Comparison of ENCODE assay signal across 19 mouse cellular contexts in the genomic region with DNA sequence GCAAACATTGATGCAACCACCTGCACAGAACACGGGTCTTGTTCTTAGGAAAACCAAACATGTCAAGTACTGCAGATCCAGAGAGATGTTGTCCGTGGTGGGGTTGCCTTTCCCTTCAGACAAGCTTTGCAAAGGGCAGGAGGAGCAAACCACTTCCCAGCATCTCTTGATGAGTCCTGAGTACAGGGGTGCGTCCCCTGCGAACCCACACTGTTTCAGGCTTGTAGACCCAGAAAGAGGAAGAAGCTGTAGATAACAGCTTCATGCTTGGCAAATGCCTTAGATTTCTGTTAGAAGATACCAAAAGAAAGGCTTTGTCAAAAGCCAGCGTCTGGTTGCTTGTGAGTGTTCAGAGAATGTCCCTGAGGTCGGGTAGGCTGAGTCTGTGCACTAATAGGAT. TPM values are rescaled to one million over a fixed set of nuclear protein-coding genes. Genes with fewer than 3 reads are reported as not detected.
"Had no signal": no experiment of that assay in that cellular context is flagged by ENCODE, and none has a peak within 500 bp of the region (broad histone marks: within the 10 kb centered on the region; RNA-seq: fewer than 3 reads in every experiment).

No protein-coding gene starts in this region.

- DNase-seq: kidney, adult 18-20 months; kidney, adult 9 months; kidney, postnatal 36 days; layer of hippocampus, postnatal 36 days; liver, embryonic 13.5 days; lung, postnatal 36 days; midbrain, embryonic 14.5 days; retina, postnatal 1 day; thymus, adult 18-20 months; thymus, postnatal 36 days had no signal

- H3K4me3 ChIP-seq: left cerebral cortex, adult 2 months; liver, embryonic 13.5 days; megakaryocyte, embryonic 14.5 days; neural tube, embryonic 12.5 days had no signal

- H3K36me3 ChIP-seq: liver, embryonic 13.5 days; neural tube, embryonic 12.5 days had no signal

- H3K4me2 ChIP-seq: liver, embryonic 13.5 days; midbrain, embryonic 11.5 days; neural tube, embryonic 12.5 days had no signal

- H3K27me3 ChIP-seq: liver, embryonic 13.5 days; neural tube, embryonic 12.5 days had no signal

- H3K4me1 ChIP-seq: megakaryocyte, embryonic 14.5 days; neural tube, embryonic 12.5 days had no signal

- H3K9me3 ChIP-seq: liver, embryonic 13.5 days; megakaryocyte, embryonic 14.5 days; neural tube, embryonic 12.5 days had no signal

- H3K9ac ChIP-seq: liver, embryonic 13.5 days; neural tube, embryonic 12.5 days had no signal

- ATAC-seq: intestine, embryonic 16.5 days; lung, postnatal 0 days had no signal

- H3K27ac ChIP-seq: left cerebral cortex, adult 2 months; liver, embryonic 13.5 days; neural tube, embryonic 12.5 days had no signal

RNA-seq across cellular contexts. Expression of a gene that starts 28.3 kb away (rescaled TPM):
- total RNA-seq: liver, adult 2 months; neutrophil, adult 5-6 weeks had no signal
- polyA plus RNA-seq: liver, adult 2 months; small intestine, adult 2 months had no signal
